In the genomic region with DNA sequence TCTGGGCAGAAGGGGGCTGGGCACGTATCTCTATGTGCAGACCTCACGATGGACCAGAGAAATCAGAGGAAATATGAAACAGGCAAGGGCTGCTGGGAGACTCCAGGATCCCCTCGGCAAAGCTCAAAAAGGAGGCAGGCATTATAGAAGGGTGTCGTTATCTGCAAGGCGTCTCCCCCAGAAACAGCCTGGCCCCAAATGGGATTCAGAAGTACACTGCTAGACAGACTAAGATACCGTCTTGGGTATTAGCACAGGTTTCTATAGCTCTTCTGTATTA, we compare ENCODE assay signal across 21 mouse cellular contexts.
A peak's percentile ranks its signal among the peaks of the same experiment; 100 is the strongest.
DNase-seq lines count a peak whose midpoint lies in the region; ATAC-seq and TF ChIP-seq lines count a peak whose summit lies in the region.
"Had no signal": no experiment of that assay in that cellular context is flagged by ENCODE, and none has a peak within 500 bp of the region (broad histone marks: within the 10 kb centered on the region; RNA-seq: fewer than 3 reads in every experiment).

No protein-coding gene starts in this region.

- no peaks in the 10 kb centered on the region for H3K9me3 ChIP-seq in neural tube, embryonic 12.5 days
- no peaks in the 10 kb centered on the region for H3K9me3 ChIP-seq in hindbrain, embryonic 15.5 days
- H3K9me3 ChIP-seq in midbrain, embryonic 15.5 days, result no peaks in the 10 kb centered on the region
- H3K9me3 ChIP-seq in liver, postnatal 0 days (ENCODE audit: low read length), result no peaks in the 10 kb centered on the region
- H3K9me3 ChIP-seq: heart, embryonic 13.5 days; limb, embryonic 10.5 days; liver, embryonic 12.5 days had no signal

- DNase-seq in neural tube, embryonic 10.5 days (ENCODE audit: extremely low spot score, low spot score), result no peak
- DNase-seq in adrenal gland, adult 2 months, result no peak
- no peak for DNase-seq in liver, postnatal 0 days
- DNase-seq in urinary bladder, adult 18-20 months (ENCODE audit: low spot score in 2 of 2), result no peak
- DNase-seq in gastrocnemius, postnatal 14 days, result no peak
- DNase-seq: adrenal gland, adult 8-10 months; cerebellum, adult 11 months; cerebellum, postnatal 36 days; heart, postnatal 36 days; kidney, postnatal 10 days had no signal

- peaks cover 24% of the 10 kb centered on the region for H3K4me1 ChIP-seq in neural tube, embryonic 12.5 days
- H3K4me1 ChIP-seq in hindbrain, embryonic 15.5 days (replicated peaks), result peaks cover 27% of the 10 kb centered on the region
- peaks cover 34% of the 10 kb centered on the region for H3K4me1 ChIP-seq in midbrain, embryonic 15.5 days
- H3K4me1 ChIP-seq in liver, postnatal 0 days (ENCODE audit: insufficient read depth), result no peaks in the 10 kb centered on the region
- H3K4me1 ChIP-seq: liver, embryonic 12.5 days had no signal

- no peak overlapping the region for H3K27ac ChIP-seq in neural tube, embryonic 12.5 days
- 0 out of 2 replicates have a peak overlapping the region, but pooled peaks have one; percentile 52 for H3K27ac ChIP-seq in hindbrain, embryonic 15.5 days (replicated peaks)
- H3K27ac ChIP-seq in midbrain, embryonic 15.5 days, result peak overlapping the region; percentile 81
- no peak overlapping the region for H3K27ac ChIP-seq in liver, postnatal 0 days (ENCODE audit: low read depth)
- H3K27ac ChIP-seq: heart, embryonic 13.5 days; limb, embryonic 10.5 days; liver, embryonic 12.5 days; stomach, postnatal 0 days had no signal

- WGBS in neural tube, embryonic 12.5 days, result 20% methylated on average over 6 of the region's 6 CpGs
- 22% methylated on average over 6 of the region's 6 CpGs for WGBS in hindbrain, embryonic 15.5 days
- 12% methylated on average over 6 of the region's 6 CpGs for WGBS in midbrain, embryonic 15.5 days
- 53% methylated on average over 6 of the region's 6 CpGs for WGBS in liver, postnatal 0 days (ENCODE audit: insufficient replicate concordance)

- H3K27me3 ChIP-seq in neural tube, embryonic 12.5 days (replicated peaks), result no peaks in the 10 kb centered on the region
- no peaks in the 10 kb centered on the region for H3K27me3 ChIP-seq in hindbrain, embryonic 15.5 days
- no peaks in the 10 kb centered on the region for H3K27me3 ChIP-seq in midbrain, embryonic 15.5 days (replicated peaks)
- no peaks in the 10 kb centered on the region for H3K27me3 ChIP-seq in liver, postnatal 0 days (ENCODE audit: insufficient read depth, low read length)
- H3K27me3 ChIP-seq: heart, embryonic 13.5 days; liver, embryonic 12.5 days had no signal

- no peak overlapping the region for H3K9ac ChIP-seq in neural tube, embryonic 12.5 days
- no peak overlapping the region for H3K9ac ChIP-seq in hindbrain, embryonic 15.5 days
- H3K9ac ChIP-seq in midbrain, embryonic 15.5 days, result 0 out of 2 replicates have a peak overlapping the region, but pooled peaks have one; percentile 25
- H3K9ac ChIP-seq in liver, postnatal 0 days (replicated peaks), result no peak overlapping the region
- H3K9ac ChIP-seq: heart, embryonic 13.5 days; liver, embryonic 12.5 days had no signal

- intact Hi-C loops in gastrocnemius, postnatal 14 days (cut with DNase I; ENCODE audit: low total_unique reads), result no loop called here

- H3K4me3 ChIP-seq in neural tube, embryonic 12.5 days, result no peak overlapping the region
- no peak overlapping the region for H3K4me3 ChIP-seq in hindbrain, embryonic 15.5 days
- H3K4me3 ChIP-seq in midbrain, embryonic 15.5 days, result no peak overlapping the region
- H3K4me3 ChIP-seq in liver, postnatal 0 days (ENCODE audit: low read depth, low read length), result no peak overlapping the region
- H3K4me3 ChIP-seq: erythroblast, embryonic 14.5 days; heart, embryonic 13.5 days; layer of hippocampus, adult 2 months; limb, embryonic 10.5 days; liver, embryonic 12.5 days; myocyte had no signal

- no peaks in the 10 kb centered on the region; the same call in 1 of the 2 replicates for H3K36me3 ChIP-seq in neural tube, embryonic 12.5 days
- 0 out of 2 replicates have a peak, but pooled peaks cover 3% of the 10 kb centered on the region for H3K36me3 ChIP-seq in hindbrain, embryonic 15.5 days
- H3K36me3 ChIP-seq in midbrain, embryonic 15.5 days (replicated peaks), result no peaks in the 10 kb centered on the region; the same call in 1 of the 2 replicates
- no peaks in the 10 kb centered on the region for H3K36me3 ChIP-seq in liver, postnatal 0 days (replicated peaks; ENCODE audit: insufficient read depth, low read length)
- H3K36me3 ChIP-seq: liver, embryonic 12.5 days had no signal

- no peak for TF ChIP-seq EP300 in liver, postnatal 0 days (IDR thresholded peaks at IDR 0.05; ENCODE audit: low read depth)

- ATAC-seq in neural tube, embryonic 12.5 days (ENCODE audit: low FRiP score, low read depth), result 0 out of 2 replicates have a peak, but pooled peaks have one; percentile 23
- ATAC-seq in hindbrain, embryonic 15.5 days (ENCODE audit: low FRiP score, low read depth), result peak; percentile 7; the same call in 1 of the 2 replicates
- ATAC-seq in midbrain, embryonic 15.5 days (replicated peaks), result peak; percentile 63
- no peak for ATAC-seq in liver, postnatal 0 days
- ATAC-seq: intestine, postnatal 0 days; liver, embryonic 12.5 days had no signal

- TF ChIP-seq CTCF in liver, postnatal 0 days (IDR thresholded peaks at IDR 0.05; ENCODE audit: low read depth), result no peak

- peak overlapping the region; percentile 8 for H3K4me2 ChIP-seq in neural tube, embryonic 12.5 days (replicated peaks)
- 0 out of 2 replicates have a peak overlapping the region, but pooled peaks have one; percentile 6 for H3K4me2 ChIP-seq in hindbrain, embryonic 15.5 days
- H3K4me2 ChIP-seq in midbrain, embryonic 15.5 days, result peak overlapping the region; percentile 15; the same call in 1 of the 2 replicates
- no peak overlapping the region for H3K4me2 ChIP-seq in liver, postnatal 0 days (ENCODE audit: low read depth, low read length)
- H3K4me2 ChIP-seq: heart, embryonic 13.5 days; liver, embryonic 12.5 days had no signal

Comparison
In these comparisons a context has a peak if more than half of its experiments do, and no peak if none do; other contexts are left out.
1. H3K27ac ChIP-seq: peak in hindbrain, embryonic 15.5 days (single experiment) and midbrain, embryonic 15.5 days (single experiment); none in neural tube, embryonic 12.5 days (single experiment) and liver, postnatal 0 days (single experiment).